Mouse (Mus musculus) liver, embryonic 15.5 days (tissue): Measurements from ENCODE around the gene Defb23. TPM values are rescaled to one million over a fixed set of nuclear protein-coding genes. Genes with fewer than 3 reads are reported as not detected.
A peak's percentile ranks its signal among the peaks of the same experiment; 100 is the strongest.

Experiments used
- ATAC-seq: fragments of 200-750 bp; cut with Nextera tagmentation; 2 replicates; pipeline ENCODE4 v1.8.0; 2017; ENCODE audit warnings: moderate number of reproducible peaks, mild to moderate bottlenecking, moderate library complexity; ENCODE audit not compliant: insufficient read depth
- H3K27ac ChIP-seq: fragments of 300-500 bp; sonication (generic); replicated peaks from 2 replicates; pipeline ENCODE4 v1.5.1; 2015; ENCODE audit warnings: mild to moderate bottlenecking, inconsistent platforms
- H3K27me3 ChIP-seq: fragments of 300-500 bp; sonication (generic); 2 replicates; pipeline ENCODE4 v1.6.1; 2015; ENCODE audit warnings: mild to moderate bottlenecking, inconsistent platforms
- H3K36me3 ChIP-seq: fragments of 300-500 bp; sonication (generic); replicated peaks from 2 replicates; pipeline ENCODE4 v1.6.1; 2015; ENCODE audit warnings: moderate library complexity, mild to moderate bottlenecking, inconsistent platforms
- H3K4me1 ChIP-seq: fragments of 300-500 bp; sonication (generic); replicated peaks from 2 replicates; pipeline ENCODE4 v1.6.1; 2015; ENCODE audit warnings: inconsistent platforms
- H3K4me2 ChIP-seq: fragments of 300-500 bp; sonication (generic); 2 replicates; pipeline ENCODE4 v1.6.1; 2015; ENCODE audit warnings: moderate library complexity, mild to moderate bottlenecking, inconsistent platforms
- H3K4me3 ChIP-seq: fragments of 300-500 bp; sonication (generic); replicated peaks from 2 replicates; pipeline ENCODE4 v1.5.1; 2015; ENCODE audit warnings: mild to moderate bottlenecking, inconsistent platforms
- H3K9ac ChIP-seq: fragments of 300-500 bp; sonication (generic); 2 replicates; pipeline ENCODE4 v1.6.1; 2015; ENCODE audit warnings: moderate library complexity, mild to moderate bottlenecking, inconsistent platforms
- H3K9me3 ChIP-seq: fragments of 300-500 bp; sonication (generic); replicated peaks from 2 replicates; pipeline ENCODE4 v1.6.1; 2016; ENCODE audit warnings: inconsistent platforms
- WGBS: fragments of 180-500 bp; shearing (Covaris S2); methylation state at CpG from one replicate; pipeline ENCODE4 v1.1.7; 2015; ENCODE audit warnings: mixed read lengths; ENCODE audit not compliant: insufficient replicate concordance; 5-methylcytosine and 5-hydroxymethylcytosine counted together
- polyA plus RNA-seq: library from polyadenylated mRNA; unstranded; fragments of >200 nt; fragmentation: Nextera tagmentation; extraction: Ambion mirVana; gene quantifications from 2 replicates; pipeline ENCODE4 v1.2.1, GENCODE M21; 2015

Defb23 gene
- polyA plus RNA-seq, 1 experiment from 2014 or later, result not detected

DNA sequence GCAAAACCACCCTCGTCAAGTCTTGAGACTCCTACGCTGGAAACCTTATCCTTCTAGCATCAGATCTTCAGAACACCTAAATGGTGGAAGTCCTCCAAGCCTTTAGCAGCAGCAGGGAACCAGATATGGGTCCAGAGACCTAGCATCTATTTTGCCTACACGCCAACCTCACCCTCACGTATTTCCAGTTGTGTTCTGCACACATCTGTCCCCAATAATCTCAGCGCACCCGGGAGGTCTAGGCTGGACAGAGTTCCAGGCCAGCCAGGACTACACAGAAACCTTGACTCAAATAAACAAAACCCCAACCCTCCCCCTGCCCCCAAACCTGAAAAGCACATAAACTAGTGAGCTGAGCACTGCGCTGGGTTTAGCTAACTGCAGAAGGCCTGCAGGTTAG, 52.9 kb downstream of the Defb23 start:
- Histone ChIP-seq H3K36me3 (no peaks in the 10 kb centered on the region), H3K27ac (peak overlapping the region; percentile 64), H3K4me3 (peak overlapping the region; percentile 18; the same call in 1 of the 2 replicates), H3K27me3 (no peaks in the 10 kb centered on the region), H3K9me3 (0 out of 2 replicates have a peak, but pooled peaks cover 3% of the 10 kb centered on the region), H3K9ac (no peak overlapping the region), H3K4me2 (peak overlapping the region; percentile 94), H3K4me1 (peaks cover 57% of the 10 kb centered on the region)
- 27% methylated on average over 7 of the region's 7 CpGs for WGBS
- no peak for ATAC-seq

DNA sequence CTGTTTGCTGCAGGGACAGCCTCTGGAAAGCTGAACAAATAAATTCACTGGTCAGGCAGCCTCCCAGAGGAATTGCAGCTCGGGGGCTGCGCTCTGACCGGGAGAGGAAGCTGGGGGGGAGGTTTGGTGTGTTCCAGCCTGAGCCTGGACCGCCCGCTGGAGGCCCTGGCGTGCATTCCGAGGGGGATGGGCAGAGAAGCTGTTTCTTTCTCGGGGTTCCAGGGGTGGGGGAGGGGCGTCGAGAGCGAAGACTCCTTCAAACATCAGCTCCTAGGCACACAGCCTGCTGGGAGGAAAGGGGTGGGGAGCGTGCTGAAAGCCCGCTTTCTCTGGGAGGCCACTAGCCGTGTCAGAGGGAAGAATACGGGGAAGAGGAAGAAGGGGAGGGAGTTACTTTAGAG, 53.4 kb downstream of the Defb23 start:
- H3K4me1 ChIP-seq, result peaks cover 61% of the 10 kb centered on the region
- no peaks in the 10 kb centered on the region for H3K36me3 ChIP-seq
- H3K9ac ChIP-seq, result no peak overlapping the region
- H3K27me3 ChIP-seq, result no peaks in the 10 kb centered on the region
- 10% methylated on average over 15 of the region's 15 CpGs for WGBS
- peak overlapping the region; percentile 18; the same call in 1 of the 2 replicates for H3K4me3 ChIP-seq
- no peak for ATAC-seq
- peak overlapping the region; percentile 64 for H3K27ac ChIP-seq
- H3K9me3 ChIP-seq, result no peaks in the 10 kb centered on the region
- peak overlapping the region; percentile 94 for H3K4me2 ChIP-seq

DNA sequence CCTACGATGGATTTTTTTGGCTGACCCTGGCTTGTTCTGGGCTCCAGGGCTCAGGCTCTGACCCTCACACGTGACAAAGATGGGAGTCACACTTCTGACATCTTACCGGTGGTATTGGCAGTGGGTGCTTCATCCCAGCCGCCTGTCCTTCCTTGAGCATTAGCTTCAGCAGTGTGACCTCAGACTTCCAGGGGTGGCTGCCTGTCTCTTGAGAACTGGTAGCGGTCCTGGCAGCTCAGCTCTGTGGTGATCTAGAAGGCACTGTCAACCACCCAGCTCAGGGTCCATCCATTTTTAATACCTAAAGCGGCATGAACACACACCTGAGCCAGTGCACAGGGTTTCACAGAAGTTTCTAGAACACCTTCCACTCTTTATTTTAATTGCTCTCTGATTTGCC, 54.6 kb downstream of the Defb23 start:
- Histone ChIP-seq H3K4me3 (no peak overlapping the region), H3K36me3 (no peaks in the 10 kb centered on the region), H3K4me1 (peaks cover 63% of the 10 kb centered on the region), H3K27me3 (no peaks in the 10 kb centered on the region), H3K4me2 (no peak overlapping the region), H3K9ac (no peak overlapping the region), H3K27ac (no peak overlapping the region), H3K9me3 (no peaks in the 10 kb centered on the region)
- 78% methylated on average over 6 of the region's 6 CpGs for WGBS
- ATAC-seq, result no peak

Other genes starting within 250 kb of the Defb23 start
- 29.7 and 34.8 TPM in 2 replicates for gene Csnk2a1, start 237.8 kb downstream of the Defb23 start, polyA plus RNA-seq
- gene Tbc1d20, start 170.8 kb downstream of the Defb23 start, polyA plus RNA-seq, result 10.7 and 12.3 TPM in 2 replicates
- 41.4 and 46.1 TPM in 2 replicates for gene Rbck1, start 132.0 kb downstream of the Defb23 start, polyA plus RNA-seq
- gene Trib3, start 120.6 kb downstream of the Defb23 start, polyA plus RNA-seq, result 3.8 and 4.4 TPM in 2 replicates
- gene Nrsn2, start 88.0 kb downstream of the Defb23 start, polyA plus RNA-seq, result not detected in 2 replicates
- gene Sox12, start 66.6 kb downstream of the Defb23 start, polyA plus RNA-seq, result 1.2 and 1.5 TPM in 2 replicates
- 9.1 and 9.5 TPM in 2 replicates for gene Zcchc3, start 49.6 kb downstream of the Defb23 start, polyA plus RNA-seq
- 0.13 and 0.20 TPM in 2 replicates for gene 6820408C15Rik, start 49.0 kb downstream of the Defb23 start, polyA plus RNA-seq
- gene Defb20, start 12.4 kb upstream of the Defb23 start, polyA plus RNA-seq, result not detected in 2 replicates
- not detected in 2 replicates for gene Defb22, start 25.5 kb upstream of the Defb23 start, polyA plus RNA-seq
- gene Defb26, start 47.1 kb upstream of the Defb23 start, polyA plus RNA-seq, result not detected in 2 replicates
- gene Defb28, start 53.6 kb upstream of the Defb23 start, polyA plus RNA-seq, result not detected in 2 replicates
- not detected in 2 replicates for gene Defb29, start 75.5 kb upstream of the Defb23 start, polyA plus RNA-seq
- not detected in 2 replicates for gene Gm17416, start 104.7 kb upstream of the Defb23 start, polyA plus RNA-seq
- not detected in 2 replicates for gene Defb21, start 108.1 kb upstream of the Defb23 start, polyA plus RNA-seq
- gene Defb19, start 115.7 kb upstream of the Defb23 start, polyA plus RNA-seq, result 0.26 TPM in 1 of 2 replicates, not detected in the other
- gene Defb45, start 134.8 kb upstream of the Defb23 start, polyA plus RNA-seq, result not detected in 2 replicates
- not detected in 2 replicates for gene Defb36, start 139.7 kb upstream of the Defb23 start, polyA plus RNA-seq
- not detected in 2 replicates for gene Defb25, start 158.4 kb upstream of the Defb23 start, polyA plus RNA-seq
- gene Rem1, start 162.3 kb upstream of the Defb23 start, polyA plus RNA-seq, result 0.58 and 1.1 TPM in 2 replicates
- 45.2 and 49.8 TPM in 2 replicates for gene H13, start 204.8 kb upstream of the Defb23 start, polyA plus RNA-seq
- 12.1 and 12.4 TPM in 2 replicates for gene Mcts2, start 222.4 kb upstream of the Defb23 start, polyA plus RNA-seq